ENCODE assay signal across 12 mouse cellular contexts in the genomic region with DNA sequence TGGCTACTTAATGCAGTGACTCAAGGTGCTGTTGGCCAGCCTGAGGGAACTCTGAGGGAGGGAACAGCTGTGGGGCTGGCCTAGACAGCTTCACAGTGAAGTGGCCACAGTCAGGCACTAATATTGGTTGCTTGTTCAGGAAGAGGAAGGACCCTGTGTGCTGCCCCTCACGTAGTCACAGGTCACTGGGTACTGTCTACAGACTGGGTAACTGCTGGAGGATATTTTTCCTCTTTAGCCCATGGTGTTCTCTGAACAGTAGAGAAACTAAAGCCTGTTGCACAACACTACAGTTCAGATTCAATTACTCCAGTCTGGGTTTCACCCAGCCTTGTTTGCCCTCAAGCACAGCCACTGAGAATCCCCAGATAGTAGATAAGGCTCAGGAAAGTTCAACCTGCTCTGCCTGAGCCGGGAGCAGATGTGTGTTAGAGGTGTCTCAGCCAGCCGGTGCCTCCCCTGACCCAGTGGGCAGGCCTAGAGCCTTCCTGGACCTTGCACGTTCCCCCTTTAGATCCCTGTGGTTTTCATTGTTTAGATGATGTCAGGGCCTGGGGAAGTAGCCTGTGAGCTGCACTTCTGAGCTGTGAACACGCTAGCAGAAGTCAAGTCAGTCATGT. TPM values are rescaled to one million over a fixed set of nuclear protein-coding genes. Genes with fewer than 3 reads are reported as not detected.
DNase-seq lines count a peak whose midpoint lies in the region; ATAC-seq lines count a peak whose summit lies in the region.
"Had no signal": no experiment of that assay in that cellular context is flagged by ENCODE, and none has a peak within 500 bp of the region (broad histone marks: within the 10 kb centered on the region; RNA-seq: fewer than 3 reads in every experiment).

No protein-coding gene starts in this region.

- H3K9me3 ChIP-seq in liver, embryonic 13.5 days (replicated peaks) = no peaks in the 10 kb centered on the region
- H3K9me3 ChIP-seq: hindbrain, embryonic 12.5 days; limb, embryonic 12.5 days; neural tube, embryonic 12.5 days had no signal

- no peaks in the 10 kb centered on the region for H3K27me3 ChIP-seq in liver, embryonic 13.5 days
- H3K27me3 ChIP-seq: hindbrain, embryonic 12.5 days; limb, embryonic 12.5 days; neural tube, embryonic 12.5 days had no signal

- H3K27ac ChIP-seq in liver, embryonic 13.5 days = peak overlapping the region; percentile 65
- H3K27ac ChIP-seq: hindbrain, embryonic 12.5 days; limb, embryonic 12.5 days; neural tube, embryonic 12.5 days had no signal

- no peak overlapping the region for H3K4me3 ChIP-seq in liver, embryonic 13.5 days (replicated peaks)
- H3K4me3 ChIP-seq: hindbrain, embryonic 12.5 days; limb, embryonic 12.5 days; neural tube, embryonic 12.5 days had no signal

- ATAC-seq in liver, embryonic 13.5 days (ENCODE audit: low read depth) = peak; percentile 71
- ATAC-seq in erythroid progenitor cell, adult 5-6 weeks (replicated peaks; ENCODE audit: low FRiP score, poor library complexity, severe bottlenecking) = no peak

- H3K4me2 ChIP-seq in liver, embryonic 13.5 days = no peak overlapping the region
- H3K4me2 ChIP-seq: hindbrain, embryonic 12.5 days; limb, embryonic 12.5 days; neural tube, embryonic 12.5 days had no signal

- H3K36me3 ChIP-seq in liver, embryonic 13.5 days = peaks cover 10% of the 10 kb centered on the region; the same call in 1 of the 2 replicates
- H3K36me3 ChIP-seq: hindbrain, embryonic 12.5 days; neural tube, embryonic 12.5 days had no signal

- no peak overlapping the region for H3K9ac ChIP-seq in liver, embryonic 13.5 days
- H3K9ac ChIP-seq: hindbrain, embryonic 12.5 days; limb, embryonic 12.5 days; neural tube, embryonic 12.5 days had no signal

- DNase-seq in urinary bladder, adult 18-20 months (ENCODE audit: low spot score in 2 of 2) = peak; percentile 18 to 30
- DNase-seq in urinary bladder, postnatal 10 days (ENCODE audit: low spot score) = no peak
- DNase-seq in fat pad, adult 2 months (ENCODE audit: extremely low read depth, low read depth, low spot score) = peak; percentile 91
- no peak for DNase-seq in liver, embryonic 13.5 days
- DNase-seq in thymus, postnatal 4 days = no peak
- no peak for DNase-seq in adrenal gland, postnatal 10 days
- DNase-seq: embryo, embryonic 11 days; right cerebral cortex, postnatal 14 days had no signal

- 16% methylated on average over 5 of the region's 5 CpGs for WGBS in liver, embryonic 13.5 days (ENCODE audit: insufficient replicate concordance)

- H3K4me1 ChIP-seq in liver, embryonic 13.5 days (replicated peaks) = peaks cover 29% of the 10 kb centered on the region
- H3K4me1 ChIP-seq: hindbrain, embryonic 12.5 days; limb, embryonic 12.5 days; neural tube, embryonic 12.5 days had no signal

RNA-seq across cellular contexts. Expression of gene Smco4, which starts 48.6 kb away (rescaled TPM):
- 1.2 and 1.7 TPM in 2 replicates for polyA plus RNA-seq in liver, embryonic 13.5 days (2015; fragmentation: Nextera tagmentation; extraction: Ambion mirVana)
- 3.6 and 9.6 TPM in 2 replicates for total RNA-seq in erythroid progenitor cell, adult 5-6 weeks (2015; ENCODE audit: low replicate concordance)
- total RNA-seq in erythroid progenitor cell, adult 5-6 weeks (2017; ENCODE audit: low replicate concordance) = 0.23 and 0.39 TPM in 2 replicates
- 10 to 100 TPM; 35.0 to 39.0 TPM for total RNA-seq in adrenal gland, postnatal 10 days (2021)

Comparison
In these comparisons a context has a peak if more than half of its experiments do, and no peak if none do; other contexts are left out.
1. DNase-seq: peak in urinary bladder, adult 18-20 months (2 of 2) and fat pad, adult 2 months (single experiment); none in urinary bladder, postnatal 10 days (single experiment), liver, embryonic 13.5 days (single experiment), thymus, postnatal 4 days (single experiment) and adrenal gland, postnatal 10 days (single experiment).